Mouse (Mus musculus): Measurements from ENCODE around the gene Ackr2.

The Ackr2 gene

GRCm38 (mm10) chr9:121919027-121919501 lies 20.9 kb downstream of the Ackr2 start:
- DNase-seq, result peak in 1 of 2 experiments; percentile 31

GRCm38 (mm10) chr9:121923443-121923842 lies 25.3 kb downstream of the Ackr2 start:
- DNase-seq, result no peak

GRCm38 (mm10) chr9:121923906-121924305 lies 25.8 kb downstream of the Ackr2 start:
- DNase-seq, result no peak

GRCm38 (mm10) chr9:121924901-121925560 lies 26.9 kb downstream of the Ackr2 start:
- no peak for DNase-seq

- no peak for DNase-seq
Observed at GRCm38 (mm10) chr9:121925959-121926358, 27.8 kb downstream of the Ackr2 start.

- DNase-seq, result no peak
Observed at GRCm38 (mm10) chr9:121926634-121927405, 28.7 kb downstream of the Ackr2 start.

- no peak for DNase-seq
Observed at GRCm38 (mm10) chr9:121927721-121928120, 29.6 kb downstream of the Ackr2 start.

GRCm38 (mm10) chr9:121928498-121928897 lies 30.3 kb downstream of the Ackr2 start:
- peak; percentile 68 to 69 for DNase-seq

- no peak for DNase-seq
Observed at GRCm38 (mm10) chr9:121934856-121935255, 36.7 kb downstream of the Ackr2 start.

- DNase-seq, result no peak
Observed at GRCm38 (mm10) chr9:121936952-121937351, 38.8 kb downstream of the Ackr2 start.

- no peak for DNase-seq
Observed at GRCm38 (mm10) chr9:121937451-121937864, 39.3 kb downstream of the Ackr2 start.

- DNase-seq, result peak in 1 of 2 experiments; percentile 25
Observed at GRCm38 (mm10) chr9:121937944-121938355, 39.8 kb downstream of the Ackr2 start.

GRCm38 (mm10) chr9:121943005-121943404 lies 44.9 kb downstream of the Ackr2 start:
- DNase-seq, result no peak

- DNase-seq, result no peak
Observed at GRCm38 (mm10) chr9:121943628-121944027, 45.5 kb downstream of the Ackr2 start.

- peak; percentile 81 to 82 for DNase-seq
Observed at GRCm38 (mm10) chr9:121947784-121948183, 49.6 kb downstream of the Ackr2 start.

- DNase-seq, result no peak
Observed at GRCm38 (mm10) chr9:121948431-121948830, 50.3 kb downstream of the Ackr2 start.

- peak; percentile 86 to 89 for DNase-seq
Observed at GRCm38 (mm10) chr9:121950418-121951113, 52.4 kb downstream of the Ackr2 start, which contains the start of gene Fam198a. Gene Fam198a, plus strand, starts transcription at chr9:121950988.

- DNase-seq, result no peak
Observed at GRCm38 (mm10) chr9:121951114-121951423, 52.9 kb downstream of the Ackr2 start.

- DNase-seq, result no peak
Observed at GRCm38 (mm10) chr9:121952596-121952995, 54.4 kb downstream of the Ackr2 start.

GRCm38 (mm10) chr9:121959966-121960635 lies 61.9 kb downstream of the Ackr2 start:
- peak in 1 of 2 experiments; percentile 19 for DNase-seq
